Mouse (Mus musculus) lung, postnatal 4 days (tissue): Measurements from ENCODE around the gene Harbi1.
"Not testable (repeated sequence)": the region's sequence is repeated elsewhere in the genome, so short reads cannot be mapped to it uniquely, and the experiment has no call there.

Source experiments
- DNase-seq, 2 experiments: peaks; one replicate each; pipeline ENCODE4 v3.0.0; 2021

Harbi1 gene

GRCm38 (mm10) chr2:91718276-91718675 is 7.6 kb downstream of the Harbi1 start:
- no peak for DNase-seq

GRCm38 (mm10) chr2:91723382-91723781 is 12.7 kb downstream of the Harbi1 start:
- DNase-seq: no peak

- no peak for DNase-seq
These were observed 13.3 kb downstream of the Harbi1 start for GRCm38 (mm10) chr2:91723951-91724350.

- DNase-seq: no peak
These were observed 14.1 kb downstream of the Harbi1 start for GRCm38 (mm10) chr2:91724716-91725115.

GRCm38 (mm10) chr2:91725476-91725875 is 14.8 kb downstream of the Harbi1 start:
- not testable (repeated sequence) for DNase-seq

- DNase-seq: no peak
These were observed 16.4 kb downstream of the Harbi1 start for GRCm38 (mm10) chr2:91727011-91727410.

- DNase-seq: no peak
These were observed 18.9 kb downstream of the Harbi1 start for GRCm38 (mm10) chr2:91729571-91729970.

- peak; percentile 89 to 92 for DNase-seq
These were observed 19.5 kb downstream of the Harbi1 start, which contains the start of gene Ambra1 for GRCm38 (mm10) chr2:91729971-91730821. Gene Ambra1 (plus strand): TSS chr2:91730134.

- no peak for DNase-seq
These were observed 24.6 kb downstream of the Harbi1 start for GRCm38 (mm10) chr2:91735221-91735620.

GRCm38 (mm10) chr2:91739586-91739985 is 28.9 kb downstream of the Harbi1 start:
- no peak for DNase-seq

- no peak for DNase-seq
These were observed 34.0 kb downstream of the Harbi1 start for GRCm38 (mm10) chr2:91744686-91745085.

- no peak for DNase-seq
These were observed 39.2 kb downstream of the Harbi1 start for GRCm38 (mm10) chr2:91749811-91750261.
